ENCODE assay signal across 10 mouse cellular contexts in the genomic region with DNA sequence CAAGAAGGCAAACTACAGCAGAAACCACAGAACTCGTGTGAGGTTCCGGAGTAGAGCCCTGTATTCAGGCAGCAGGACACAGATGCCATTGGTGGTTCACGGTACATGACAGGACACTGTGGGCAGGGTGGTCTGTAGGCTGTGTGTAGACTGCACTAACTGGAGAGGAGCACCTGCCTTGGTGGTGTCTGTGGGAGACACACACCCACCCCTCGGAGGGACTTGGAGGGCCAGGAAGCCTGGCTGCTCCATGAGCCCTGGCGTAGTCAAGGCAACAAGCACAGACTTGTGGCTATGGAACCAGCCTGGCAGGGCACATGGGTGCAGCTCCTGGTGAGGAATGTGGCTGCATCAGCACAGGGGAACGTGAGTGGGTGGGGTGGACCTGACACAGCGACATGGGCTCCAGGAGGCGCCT. TPM values are rescaled to one million over a fixed set of nuclear protein-coding genes. Genes with fewer than 3 reads are reported as not detected.
DNase-seq lines count a peak whose midpoint lies in the region; ATAC-seq and TF ChIP-seq lines count a peak whose summit lies in the region.
"Had no signal": no experiment of that assay in that cellular context is flagged by ENCODE, and none has a peak within 500 bp of the region (broad histone marks: within the 10 kb centered on the region; RNA-seq: fewer than 3 reads in every experiment).

No protein-coding gene starts in this region.

- H3K9ac ChIP-seq in ES-E14 (ENCODE audit: insufficient read depth, low read depth, low read length, poor library complexity, severe bottlenecking) = no peak overlapping the region
- H3K9ac ChIP-seq in hindbrain, embryonic 12.5 days = no peak overlapping the region

- H3K9me3 ChIP-seq in heart, embryonic 10.5 days = no peaks in the 10 kb centered on the region
- H3K9me3 ChIP-seq in ES-E14 (ENCODE audit: control insufficient read depth, insufficient read depth, low read depth, low read length) = no peaks in the 10 kb centered on the region
- H3K9me3 ChIP-seq in hindbrain, embryonic 12.5 days (replicated peaks) = no peaks in the 10 kb centered on the region
- H3K9me3 ChIP-seq in megakaryocyte, embryonic 14.5 days = no peaks in the 10 kb centered on the region
- H3K9me3 ChIP-seq: G1E had no signal

- H3K4me2 ChIP-seq in hindbrain, embryonic 12.5 days (replicated peaks) = no peak overlapping the region

- H3K4me3 ChIP-seq in heart, embryonic 10.5 days = no peak overlapping the region
- no peak overlapping the region for H3K4me3 ChIP-seq in ES-E14 (ENCODE audit: insufficient read depth in 1 of 2, low read depth in 1 of 2, low read length in 2 of 2, poor library complexity in 1 of 2, severe bottlenecking in 1 of 2)
- no peak overlapping the region for H3K4me3 ChIP-seq in hindbrain, embryonic 12.5 days
- H3K4me3 ChIP-seq in megakaryocyte, embryonic 14.5 days (replicated peaks) = peak overlapping the region; percentile 78

- in situ Hi-C loops in ES-E14 (cut with MboI; ENCODE audit: low sequenced_read_pairs in 2 of 2, unreplicated experiment in 2 of 2) = no loop called here

- H3K36me3 ChIP-seq in heart, embryonic 10.5 days = no peaks in the 10 kb centered on the region
- peaks cover 7% of the 10 kb centered on the region; the same call in 1 of the 2 replicates for H3K36me3 ChIP-seq in ES-E14 (ENCODE audit: control insufficient read depth, insufficient read depth, low read length, poor library complexity, severe bottlenecking)
- H3K36me3 ChIP-seq in hindbrain, embryonic 12.5 days = no peaks in the 10 kb centered on the region
- no peaks in the 10 kb centered on the region for H3K36me3 ChIP-seq in megakaryocyte, embryonic 14.5 days (replicated peaks; ENCODE audit: low read length)

- 80% methylated on average over 8 of the region's 8 CpGs for WGBS in heart, embryonic 10.5 days
- 65% methylated on average over 8 of the region's 8 CpGs for WGBS in hindbrain, embryonic 12.5 days

- DNase-seq in heart, embryonic 10.5 days (ENCODE audit: low spot score) = peak; percentile 75
- no peak for DNase-seq in heart, adult 11 months
- no peak for DNase-seq in ES-E14 (ENCODE audit: low read depth, low spot score)
- peak; percentile 35 to 42 for DNase-seq in thymus, postnatal 10 days (ENCODE audit: low spot score in 2 of 2)
- DNase-seq in MN1 (ENCODE audit: low spot score) = no peak
- no peak for DNase-seq in cerebellum, adult 11-12 months

- peaks cover 18% of the 10 kb centered on the region for H3K4me1 ChIP-seq in heart, embryonic 10.5 days
- H3K4me1 ChIP-seq in ES-E14 (ENCODE audit: control insufficient read depth in 2 of 2, insufficient read depth in 2 of 2, low read length in 2 of 2, poor library complexity in 1 of 2) = peaks cover 9 to 27% of the 10 kb centered on the region in 2 experiments; a peak in 3 of 4 replicates
- H3K4me1 ChIP-seq in hindbrain, embryonic 12.5 days = peaks cover 17% of the 10 kb centered on the region
- H3K4me1 ChIP-seq in megakaryocyte, embryonic 14.5 days = peaks cover 31% of the 10 kb centered on the region

- 0 out of 2 replicates have a peak, but pooled peaks have one; percentile 14 for ATAC-seq in hindbrain, embryonic 12.5 days (ENCODE audit: low FRiP score)

- H3K27ac ChIP-seq in heart, embryonic 10.5 days = peak overlapping the region; percentile 37; the same call in 1 of the 2 replicates
- H3K27ac ChIP-seq in ES-E14 (ENCODE audit: insufficient read depth, low read depth, low read length, poor library complexity, severe bottlenecking) = peak overlapping the region; percentile 22; the same call in 1 of the 2 replicates
- H3K27ac ChIP-seq in hindbrain, embryonic 12.5 days = peak overlapping the region; percentile 14; the same call in 1 of the 2 replicates
- H3K27ac ChIP-seq: kidney, postnatal 0 days had no signal

- H3K27me3 ChIP-seq in heart, embryonic 10.5 days (ENCODE audit: insufficient read depth, poor library complexity, severe bottlenecking) = 0 out of 2 replicates have a peak, but pooled peaks cover 4% of the 10 kb centered on the region
- peaks cover 3% of the 10 kb centered on the region for H3K27me3 ChIP-seq in hindbrain, embryonic 12.5 days
- peaks cover 48% of the 10 kb centered on the region for H3K27me3 ChIP-seq in megakaryocyte, embryonic 14.5 days (replicated peaks)

TF ChIP-seq in ES-E14, 5 proteins besides CTCF, POLR2A, EP300 and RAD21:
- TF ChIP-seq ZNF384 (IDR thresholded peaks at IDR 0.05; ENCODE audit: low read depth, low read length) (no peak), MAFK (IDR thresholded peaks at IDR 0.05; ENCODE audit: insufficient read depth, low read depth, low read length) (no peak), HCFC1 (IDR thresholded peaks at IDR 0.05; ENCODE audit: borderline replicate concordance, insufficient read depth, low read length) (no peak), ZC3H11A (IDR thresholded peaks at IDR 0.05; ENCODE audit: borderline replicate concordance, low read depth, low read length) (no peak), CHD2 (IDR thresholded peaks at IDR 0.05; ENCODE audit: low read depth, low read length) (no peak)

RNA-seq across cellular contexts. Expression of gene Rfx2, which starts 11.1 kb away (rescaled TPM):
- polyA plus RNA-seq in heart, embryonic 10.5 days (2016; fragmentation: Nextera tagmentation; extraction: Ambion mirVana) = 4.0 and 4.8 TPM in 2 replicates
- total RNA-seq in ES-E14 (2012; rRNA removed) = 15.8 and 22.5 TPM in 2 replicates
- 8.7 and 10.2 TPM in 2 replicates for polyA plus RNA-seq in hindbrain, embryonic 12.5 days (2016; fragmentation: Nextera tagmentation; extraction: Ambion mirVana)
- 0.51 and 1.4 TPM in 2 replicates for polyA plus RNA-seq in megakaryocyte, embryonic 14.5 days (2012; ENCODE audit: insufficient read depth, low replicate concordance)

RNA-seq across cellular contexts. Expression of gene Prr22, which starts 49.7 kb away (rescaled TPM):
- 1.3 and 2.1 TPM in 2 replicates for polyA plus RNA-seq in heart, embryonic 10.5 days (2016; fragmentation: Nextera tagmentation; extraction: Ambion mirVana)
- 1.2 and 1.5 TPM in 2 replicates for total RNA-seq in ES-E14 (2012; rRNA removed)
- polyA plus RNA-seq in hindbrain, embryonic 12.5 days (2016; fragmentation: Nextera tagmentation; extraction: Ambion mirVana) = 1.3 and 1.7 TPM in 2 replicates
- polyA plus RNA-seq in megakaryocyte, embryonic 14.5 days (2012; ENCODE audit: insufficient read depth, low replicate concordance) = 2.8 and 12.2 TPM in 2 replicates

RNA-seq across cellular contexts. Expression of gene Acsbg2, which starts 54.5 kb away (rescaled TPM):
- not detected in 2 replicates for polyA plus RNA-seq in heart, embryonic 10.5 days (2016; fragmentation: Nextera tagmentation; extraction: Ambion mirVana)
- 0.58 and 0.90 TPM in 2 replicates for total RNA-seq in ES-E14 (2012; rRNA removed)
- polyA plus RNA-seq in hindbrain, embryonic 12.5 days (2016; fragmentation: Nextera tagmentation; extraction: Ambion mirVana) = not detected in 2 replicates
- polyA plus RNA-seq in megakaryocyte, embryonic 14.5 days (2012; ENCODE audit: insufficient read depth, low replicate concordance) = not detected in 2 replicates
- polyA plus RNA-seq: G1E; kidney, postnatal 0 days had no signal

RNA-seq across cellular contexts. Expression of gene Dus3l, which starts 55.1 kb away (rescaled TPM):
- polyA plus RNA-seq in heart, embryonic 10.5 days (2016; fragmentation: Nextera tagmentation; extraction: Ambion mirVana) = 39.6 and 41.4 TPM in 2 replicates
- 70.2 and 108 TPM in 2 replicates for total RNA-seq in ES-E14 (2012; rRNA removed)
- 46.8 and 47.6 TPM in 2 replicates for polyA plus RNA-seq in hindbrain, embryonic 12.5 days (2016; fragmentation: Nextera tagmentation; extraction: Ambion mirVana)
- polyA plus RNA-seq in megakaryocyte, embryonic 14.5 days (2012; ENCODE audit: insufficient read depth, low replicate concordance) = 29.8 and 33.0 TPM in 2 replicates

RNA-seq across cellular contexts. Expression of gene 1700061G19Rik, which starts 55.6 kb away (rescaled TPM):
- 0.33 and 0.40 TPM in 2 replicates for polyA plus RNA-seq in heart, embryonic 10.5 days (2016; fragmentation: Nextera tagmentation; extraction: Ambion mirVana)
- total RNA-seq in ES-E14 (2012; rRNA removed) = 17.3 and 24.0 TPM in 2 replicates
- 0.27 and 0.52 TPM in 2 replicates for polyA plus RNA-seq in hindbrain, embryonic 12.5 days (2016; fragmentation: Nextera tagmentation; extraction: Ambion mirVana)
- 0.36 TPM in 1 of 2 replicates, not detected in the other for polyA plus RNA-seq in megakaryocyte, embryonic 14.5 days (2012; ENCODE audit: insufficient read depth, low replicate concordance)
- polyA plus RNA-seq: G1E had no signal

Comparison
In these comparisons a context has a peak if more than half of its experiments do, and no peak if none do; other contexts are left out.
1. DNase-seq: peak in heart, embryonic 10.5 days (single experiment) and thymus, postnatal 10 days (2 of 2); none in heart, adult 11 months (single experiment), ES-E14 (single experiment), MN1 (single experiment) and cerebellum, adult 11-12 months (single experiment).
2. Peak in every context shown above with its lines, with median percentiles within 50 percentile points of each other: H3K27ac ChIP-seq.